Mouse (Mus musculus): ENCODE measurements around the gene Rcor1. TPM values are rescaled to one million over a fixed set of nuclear protein-coding genes. Genes with fewer than 3 reads are reported as not detected.

Gene Rcor1
- polyA plus RNA-seq, 1 experiment, result 11.5 TPM

DNA sequence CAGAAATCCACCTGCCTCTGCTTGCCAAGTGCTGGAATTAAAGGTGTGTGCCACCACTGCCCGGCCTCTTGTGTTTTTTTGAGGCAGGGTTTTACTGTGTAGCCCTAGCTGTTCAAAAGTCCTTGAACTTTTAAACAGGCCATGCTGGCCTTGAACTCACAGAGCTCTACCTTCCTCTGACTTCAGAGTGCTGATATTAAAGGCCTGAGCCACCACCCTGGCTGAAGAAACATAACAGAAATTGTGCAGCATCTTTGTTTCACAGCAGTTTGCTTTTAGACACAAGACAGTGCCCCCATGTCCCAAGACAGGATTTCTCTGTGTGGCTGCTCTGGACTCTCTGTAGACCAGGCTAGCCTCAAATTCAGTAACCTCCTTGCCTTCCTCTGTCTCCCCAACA lies 3.2 kb downstream of the Rcor1 start:
- peaks cover 3% of the 10 kb centered on the region; the same call in 1 of the 2 replicates for H3K4me1 ChIP-seq (ENCODE audit: control insufficient read depth, insufficient read depth, low read length)
- no peaks in the 10 kb centered on the region for H3K27me3 ChIP-seq (replicated peaks; ENCODE audit: control insufficient read depth, insufficient read depth, low read length)

DNA sequence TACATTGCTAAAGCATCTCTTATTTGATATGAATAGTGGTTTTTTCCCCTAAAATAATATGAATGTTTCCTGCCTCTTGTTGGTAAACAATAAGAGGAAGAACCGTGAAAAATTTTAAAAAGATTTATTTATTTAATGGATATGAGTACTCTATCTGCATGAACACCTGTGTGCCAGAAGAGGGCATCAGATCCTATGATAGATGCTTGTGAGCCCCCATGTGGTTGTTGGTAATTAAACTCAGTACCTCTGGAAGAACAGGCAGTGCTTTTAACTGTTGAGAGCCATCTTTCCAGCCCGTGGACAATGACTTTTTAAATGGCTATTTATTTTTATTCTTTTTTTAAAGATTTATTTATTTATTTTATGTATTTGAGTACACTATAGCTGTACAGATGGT lies 5.7 kb downstream of the Rcor1 start:
- Histone ChIP-seq H3K27ac (ENCODE audit: insufficient read depth, low read depth, low read length) (no peak overlapping the region), H3K4me3 (ENCODE audit: insufficient read depth, low read depth, low read length) (no peak overlapping the region), H3K36me3 (ENCODE audit: control insufficient read depth, insufficient read depth, low read length) (no peaks in the 10 kb centered on the region), H3K4me1 (ENCODE audit: control insufficient read depth, insufficient read depth, low read length) (peaks cover 7% of the 10 kb centered on the region; the same call in 1 of the 2 replicates), H3K27me3 (replicated peaks; ENCODE audit: control insufficient read depth, insufficient read depth, low read length) (no peaks in the 10 kb centered on the region)
- 65% methylated on average over 2 of the region's 2 CpGs for WGBS
- peak; percentile 42 for DNase-seq
- TF ChIP-seq CTCF (conservative IDR thresholded peaks at IDR 0.05; ENCODE audit: insufficient read depth, insufficient read length, low read depth, low read length) (no peak), POLR2A (IDR thresholded peaks at IDR 0.05; ENCODE audit: low read depth, low read length) (no peak)

More for the DNA sequence above, 3.2 kb downstream of the Rcor1 start:
- WGBS, result 79% methylated on average over 1 of the region's 1 CpGs
- Histone ChIP-seq H3K36me3 (ENCODE audit: control insufficient read depth, insufficient read depth, low read length) (no peaks in the 10 kb centered on the region), H3K27ac (ENCODE audit: insufficient read depth, low read depth, low read length) (no peak overlapping the region), H3K4me3 (ENCODE audit: insufficient read depth, low read depth, low read length) (no peak overlapping the region)
- TF ChIP-seq POLR2A (IDR thresholded peaks at IDR 0.05; ENCODE audit: low read depth, low read length) (no peak), CTCF (conservative IDR thresholded peaks at IDR 0.05; ENCODE audit: insufficient read depth, insufficient read length, low read depth, low read length) (no peak)
- no peak for DNase-seq

DNA sequence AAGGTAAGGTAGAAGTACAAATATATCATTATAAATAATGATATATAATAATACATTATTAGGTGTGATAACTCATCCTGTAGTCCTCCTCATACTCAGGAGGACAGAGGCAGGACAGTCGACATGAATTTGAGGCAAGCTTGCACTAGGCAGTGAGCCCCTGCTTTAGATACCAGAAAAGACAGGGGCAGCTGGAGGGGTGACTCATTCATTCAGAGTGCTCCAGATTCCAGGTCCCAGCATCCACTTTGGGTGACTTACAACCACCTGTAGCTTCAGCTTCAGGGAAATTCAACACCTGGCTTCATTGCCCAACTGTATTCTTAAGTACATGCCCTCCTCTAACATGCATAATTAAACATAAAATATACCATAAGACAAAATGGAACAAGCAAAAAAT lies 7.7 kb downstream of the Rcor1 start:
- Histone ChIP-seq H3K27me3 (replicated peaks; ENCODE audit: control insufficient read depth, insufficient read depth, low read length) (no peaks in the 10 kb centered on the region), H3K36me3 (ENCODE audit: control insufficient read depth, insufficient read depth, low read length) (no peaks in the 10 kb centered on the region), H3K27ac (ENCODE audit: insufficient read depth, low read depth, low read length) (no peak overlapping the region), H3K4me1 (ENCODE audit: control insufficient read depth, insufficient read depth, low read length) (peaks cover 15% of the 10 kb centered on the region; the same call in 1 of the 2 replicates), H3K4me3 (ENCODE audit: insufficient read depth, low read depth, low read length) (no peak overlapping the region)
- WGBS, result 86% methylated on average over 1 of the region's 1 CpGs
- no peak for TF ChIP-seq CTCF (conservative IDR thresholded peaks at IDR 0.05; ENCODE audit: insufficient read depth, insufficient read length, low read depth, low read length)
- TF ChIP-seq POLR2A (IDR thresholded peaks at IDR 0.05; ENCODE audit: low read depth, low read length), result no peak
- DNase-seq, result no peak

DNA sequence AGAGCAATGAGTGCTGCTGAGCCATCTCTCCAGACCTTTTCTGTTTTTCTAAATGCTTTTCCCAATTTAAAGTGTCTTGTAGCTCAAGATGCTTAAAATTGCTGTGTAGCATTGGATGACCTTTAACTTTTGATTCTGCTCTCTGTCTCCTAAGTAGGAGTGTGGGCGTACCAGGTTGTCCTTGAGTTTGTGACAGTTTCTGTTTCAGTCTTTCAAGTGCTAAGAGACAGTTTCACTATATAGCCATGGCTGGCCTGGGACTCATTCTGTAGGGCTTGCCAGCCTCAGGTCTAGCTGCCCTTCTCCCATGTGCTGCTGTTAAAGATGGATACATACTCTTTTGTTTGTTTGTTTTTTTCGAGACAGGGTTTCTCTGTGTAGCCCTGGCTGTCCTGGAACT lies 9.1 kb downstream of the Rcor1 start:
- peaks cover 15% of the 10 kb centered on the region; the same call in 1 of the 2 replicates for H3K4me1 ChIP-seq (ENCODE audit: control insufficient read depth, insufficient read depth, low read length)
- H3K36me3 ChIP-seq (ENCODE audit: control insufficient read depth, insufficient read depth, low read length), result no peaks in the 10 kb centered on the region
- no peaks in the 10 kb centered on the region for H3K27me3 ChIP-seq (replicated peaks; ENCODE audit: control insufficient read depth, insufficient read depth, low read length)
- no peak overlapping the region for H3K27ac ChIP-seq (ENCODE audit: insufficient read depth, low read depth, low read length)
- H3K4me3 ChIP-seq (ENCODE audit: insufficient read depth, low read depth, low read length), result no peak overlapping the region
- DNase-seq, result no peak
- WGBS, result 75% methylated on average over 2 of the region's 2 CpGs
- no peak for TF ChIP-seq CTCF (conservative IDR thresholded peaks at IDR 0.05; ENCODE audit: insufficient read depth, insufficient read length, low read depth, low read length)
- no peak for TF ChIP-seq POLR2A (IDR thresholded peaks at IDR 0.05; ENCODE audit: low read depth, low read length)

DNA sequence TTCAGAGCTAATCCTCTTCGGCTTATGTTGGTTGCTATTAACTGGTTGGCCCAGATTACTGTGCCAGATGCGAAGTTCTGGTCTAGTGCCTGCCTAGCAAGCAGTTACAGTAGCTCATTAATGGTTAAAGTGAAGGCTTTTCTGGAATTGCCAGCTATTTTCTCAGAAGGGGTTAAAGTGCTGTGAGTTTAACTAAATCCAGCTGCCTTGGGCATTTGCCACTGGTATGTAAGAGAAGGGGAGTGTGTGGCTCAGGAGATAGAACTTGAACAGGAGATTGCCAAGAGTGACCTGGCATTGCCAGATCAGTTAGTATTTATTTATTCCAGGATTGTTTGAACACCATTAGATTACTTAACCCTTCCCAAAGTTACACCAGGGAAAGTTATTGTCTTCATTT lies 11.1 kb downstream of the Rcor1 start:
- H3K4me3 ChIP-seq (ENCODE audit: insufficient read depth, low read depth, low read length), result no peak overlapping the region
- no peaks in the 10 kb centered on the region for H3K27me3 ChIP-seq (replicated peaks; ENCODE audit: control insufficient read depth, insufficient read depth, low read length)
- DNase-seq, result peak; percentile 94
- H3K36me3 ChIP-seq (ENCODE audit: control insufficient read depth, insufficient read depth, low read length), result no peaks in the 10 kb centered on the region
- peaks cover 19% of the 10 kb centered on the region for H3K4me1 ChIP-seq (ENCODE audit: control insufficient read depth, insufficient read depth, low read length)
- no peak for TF ChIP-seq POLR2A (IDR thresholded peaks at IDR 0.05; ENCODE audit: low read depth, low read length)
- no peak for TF ChIP-seq CTCF (conservative IDR thresholded peaks at IDR 0.05; ENCODE audit: insufficient read depth, insufficient read length, low read depth, low read length)
- 31% methylated on average over 2 of the region's 2 CpGs for WGBS
- no peak overlapping the region for H3K27ac ChIP-seq (ENCODE audit: insufficient read depth, low read depth, low read length)

DNA sequence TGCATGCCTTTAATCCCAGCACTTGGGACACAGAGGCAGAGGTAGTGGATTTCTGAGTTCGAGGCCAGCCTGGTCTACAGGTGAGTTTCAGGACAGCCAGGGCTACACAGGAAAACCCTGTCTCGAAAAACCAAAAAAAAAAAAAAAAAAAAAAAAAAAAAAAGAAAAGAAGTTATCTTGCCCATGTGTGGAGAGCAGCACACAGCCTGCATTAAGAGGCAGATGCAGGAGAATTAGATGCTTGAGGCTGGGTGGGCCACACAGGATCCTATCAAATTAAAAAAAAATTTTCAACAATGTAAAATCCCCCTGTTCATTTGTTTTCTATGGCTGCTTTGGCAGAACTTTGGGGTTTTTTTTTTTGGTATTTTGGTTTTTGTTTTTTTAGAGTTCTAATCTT lies 24.2 kb downstream of the Rcor1 start:
- Histone ChIP-seq H3K4me3 (ENCODE audit: insufficient read depth, low read depth, low read length) (no peak overlapping the region), H3K27ac (ENCODE audit: insufficient read depth, low read depth, low read length) (no peak overlapping the region), H3K36me3 (ENCODE audit: control insufficient read depth, insufficient read depth, low read length) (no peaks in the 10 kb centered on the region), H3K27me3 (replicated peaks; ENCODE audit: control insufficient read depth, insufficient read depth, low read length) (no peaks in the 10 kb centered on the region), H3K4me1 (ENCODE audit: control insufficient read depth, insufficient read depth, low read length) (peaks cover 6% of the 10 kb centered on the region; the same call in 1 of the 2 replicates)
- no peak for TF ChIP-seq POLR2A (IDR thresholded peaks at IDR 0.05; ENCODE audit: low read depth, low read length)
- TF ChIP-seq CTCF (conservative IDR thresholded peaks at IDR 0.05; ENCODE audit: insufficient read depth, insufficient read length, low read depth, low read length), result no peak
- WGBS, result 61% methylated on average over 2 of the region's 2 CpGs
- no peak for DNase-seq

DNA sequence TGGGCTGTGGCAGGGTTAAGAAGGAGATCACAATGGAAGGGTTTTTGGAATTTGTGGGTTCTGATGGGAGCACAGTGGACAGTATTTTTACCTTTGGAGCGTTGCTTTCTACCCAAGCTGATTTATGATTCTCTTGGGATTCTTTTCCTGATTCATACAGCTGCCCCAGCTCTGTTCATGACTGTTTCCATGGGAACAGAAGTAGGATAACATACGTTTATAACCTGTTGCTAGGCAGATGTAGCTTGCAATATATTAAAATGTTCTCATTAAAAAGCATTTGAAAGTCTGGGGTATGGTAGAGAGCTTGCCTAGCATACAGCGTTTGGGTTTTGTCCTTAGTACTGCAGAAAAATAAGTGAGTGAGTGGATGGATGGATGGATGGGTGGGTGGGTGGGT lies 25.1 kb downstream of the Rcor1 start:
- WGBS, result 52% methylated on average over 3 of the region's 3 CpGs
- Histone ChIP-seq H3K27ac (ENCODE audit: insufficient read depth, low read depth, low read length) (no peak overlapping the region), H3K36me3 (ENCODE audit: control insufficient read depth, insufficient read depth, low read length) (no peaks in the 10 kb centered on the region)

More for the DNA sequence above, 25.1 kb downstream of the Rcor1 start:
- H3K27me3 ChIP-seq (replicated peaks; ENCODE audit: control insufficient read depth, insufficient read depth, low read length), result no peaks in the 10 kb centered on the region
- no peak overlapping the region for H3K4me3 ChIP-seq (ENCODE audit: insufficient read depth, low read depth, low read length)
- TF ChIP-seq POLR2A (IDR thresholded peaks at IDR 0.05; ENCODE audit: low read depth, low read length) (no peak), CTCF (conservative IDR thresholded peaks at IDR 0.05; ENCODE audit: insufficient read depth, insufficient read length, low read depth, low read length) (no peak)
- H3K4me1 ChIP-seq (ENCODE audit: control insufficient read depth, insufficient read depth, low read length), result peaks cover 1% of the 10 kb centered on the region; the same call in 1 of the 2 replicates
- no peak for DNase-seq
